Mouse (Mus musculus) MEL (cell line): ENCODE measurements around the gene Fbxl21.

Experiments used
- BHLHE40 ChIP-seq: IDR thresholded peaks from 2 replicates; pipeline ENCODE4 v1.6.1; 2012; ENCODE audit warnings: low read depth, mild to moderate bottlenecking, inconsistent platforms, low read length, improper control_type of control experiment, borderline replicate concordance
- CTCF ChIP-seq, 3 experiments: IDR thresholded peaks in 2 of 3; conservative IDR thresholded peaks in 1 of 3; 2 replicates each; pipeline ENCODE4 v1.5.1; 2011 to 2012; ENCODE audit warnings: low read length in 3 of 3, low read depth in 2 of 3, mild to moderate bottlenecking in 2 of 3, improper control_type of control experiment in 1 of 3, inconsistent platforms in 1 of 3, mixed read lengths in 1 of 3, moderate library complexity in 1 of 3; ENCODE audit not compliant: control insufficient read depth in 1 of 3, insufficient read depth in 1 of 3, poor library complexity in 1 of 3, severe bottlenecking in 1 of 3
- ELF1 ChIP-seq: IDR thresholded peaks from 2 replicates; pipeline ENCODE4 v1.6.1; 2014; ENCODE audit warnings: low read depth, mild to moderate bottlenecking, inconsistent platforms, low read length, improper control_type of control experiment, moderate library complexity
- POLR2A ChIP-seq, 2 experiments: IDR thresholded peaks; 2 replicates each; pipeline ENCODE4 v1.6.1; 2011 to 2012; ENCODE audit warnings: low read length in 2 of 2, mild to moderate bottlenecking in 2 of 2, control low read depth in 1 of 2, improper control_type of control experiment in 1 of 2, low read depth in 1 of 2, moderate library complexity in 1 of 2; ENCODE audit not compliant: control insufficient read depth in 1 of 2, insufficient read depth in 1 of 2, poor library complexity in 1 of 2

GRCm38 (mm10) chr13:56543805-56544204 lies 21.5 kb downstream of the Fbxl21 start:
- TF ChIP-seq CTCF (IDR thresholded peaks at IDR 0.05 in 2 of 3, conservative IDR thresholded peaks at IDR 0.05 in 1 of 3; ENCODE audit: control insufficient read depth in 1 of 3, insufficient read depth in 1 of 3, low read depth in 2 of 3, low read length in 3 of 3, poor library complexity in 1 of 3, severe bottlenecking in 1 of 3) (no peak), POLR2A (IDR thresholded peaks at IDR 0.05; ENCODE audit: control insufficient read depth in 1 of 2, insufficient read depth in 1 of 2, low read depth in 1 of 2, low read length in 2 of 2, poor library complexity in 1 of 2) (no peak), BHLHE40 (no peak), ELF1 (no peak)
